Mouse (Mus musculus) midbrain, embryonic 15.5 days (tissue): ENCODE data around the gene Stx6. TPM values are rescaled to one million over a fixed set of nuclear protein-coding genes. Genes with fewer than 3 reads are reported as not detected.

Experiments
- ATAC-seq: fragments of 200-750 bp; cut with Nextera tagmentation; replicated peaks from 2 replicates; pipeline ENCODE4 v1.8.0; 2017; ENCODE audit warnings: moderate TSS enrichment
- H3K27ac ChIP-seq: fragments of 300-500 bp; sonication (generic); 2 replicates; pipeline ENCODE4 v1.5.1; 2015; ENCODE audit warnings: mild to moderate bottlenecking, inconsistent platforms
- H3K27me3 ChIP-seq: fragments of 300-500 bp; sonication (generic); replicated peaks from 2 replicates; pipeline ENCODE4 v1.6.1; 2015; ENCODE audit warnings: inconsistent platforms
- H3K36me3 ChIP-seq: fragments of 300-500 bp; sonication (generic); replicated peaks from 2 replicates; pipeline ENCODE4 v1.6.1; 2015; ENCODE audit warnings: inconsistent platforms
- H3K4me1 ChIP-seq: fragments of 300-500 bp; sonication (generic); 2 replicates; pipeline ENCODE4 v1.6.1; 2015; ENCODE audit warnings: inconsistent platforms
- H3K4me2 ChIP-seq: fragments of 300-500 bp; sonication (generic); 2 replicates; pipeline ENCODE4 v1.6.1; 2015; ENCODE audit warnings: inconsistent platforms, mild to moderate bottlenecking, moderate library complexity
- H3K4me3 ChIP-seq: fragments of 300-500 bp; sonication (generic); 2 replicates; pipeline ENCODE4 v1.5.1; 2015; ENCODE audit warnings: mild to moderate bottlenecking, inconsistent platforms
- H3K9ac ChIP-seq: fragments of 300-500 bp; sonication (generic); 2 replicates; pipeline ENCODE4 v1.6.1; 2015; ENCODE audit warnings: mild to moderate bottlenecking, inconsistent platforms
- H3K9me3 ChIP-seq: fragments of 300-500 bp; sonication (generic); 2 replicates; pipeline ENCODE4 v1.6.1; 2016; ENCODE audit warnings: inconsistent platforms
- WGBS: fragments of 180-500 bp; shearing (Covaris S2); methylation state at CpG from one replicate; pipeline ENCODE4 v1.1.7; 2015; ENCODE audit warnings: mixed read lengths; 5-methylcytosine and 5-hydroxymethylcytosine counted together
- polyA plus RNA-seq: library from polyadenylated mRNA; unstranded; fragments of >200 nt; fragmentation: Nextera tagmentation; extraction: Ambion mirVana; gene quantifications from 2 replicates; pipeline ENCODE4 v1.2.1, GENCODE M21; 2015

Stx6 gene
- polyA plus RNA-seq, 1 experiment from 2014 or later: 114 TPM

- Histone ChIP-seq H3K4me2 (no peak overlapping the region), H3K27ac (no peak overlapping the region), H3K27me3 (no peaks in the 10 kb centered on the region), H3K4me1 (no peaks in the 10 kb centered on the region), H3K4me3 (no peak overlapping the region), H3K36me3 (no peaks in the 10 kb centered on the region), H3K9me3 (no peaks in the 10 kb centered on the region), H3K9ac (no peak overlapping the region)
- no peak for ATAC-seq
- WGBS: 76% methylated on average over 8 of the region's 8 CpGs
Observed at GRCm38 (mm10) chr1:155134866-155135265, 23.6 kb upstream of the Stx6 start.

- no peaks in the 10 kb centered on the region for H3K27me3 ChIP-seq
- no peak overlapping the region for H3K4me2 ChIP-seq
- no peaks in the 10 kb centered on the region for H3K36me3 ChIP-seq
- no peaks in the 10 kb centered on the region for H3K9me3 ChIP-seq
- ATAC-seq: no peak
- 91% methylated on average over 7 of the region's 7 CpGs for WGBS
- H3K9ac ChIP-seq: no peak overlapping the region
- H3K27ac ChIP-seq: no peak overlapping the region
- H3K4me3 ChIP-seq: no peak overlapping the region
- H3K4me1 ChIP-seq: no peaks in the 10 kb centered on the region
Observed at GRCm38 (mm10) chr1:155138795-155139194, 19.7 kb upstream of the Stx6 start.

DNA sequence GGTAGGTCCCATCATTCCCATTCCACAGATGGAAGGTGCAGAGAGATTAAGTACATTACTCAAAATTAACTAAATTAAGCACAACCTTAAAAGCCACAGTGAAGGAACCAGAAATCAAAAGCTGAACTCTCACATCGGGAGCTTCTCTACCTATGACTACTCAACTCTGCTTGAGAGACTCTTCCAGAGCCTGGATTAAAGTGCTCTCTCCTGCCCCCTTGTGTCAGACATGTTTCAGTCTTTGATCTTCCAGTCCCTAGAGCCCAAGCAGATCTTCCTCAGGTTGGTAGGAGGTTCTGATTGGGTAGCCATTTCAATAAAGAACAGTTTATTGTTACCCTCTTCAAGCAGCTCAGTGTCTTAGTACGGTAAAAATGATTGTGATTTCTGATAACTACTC is 18.4 kb upstream of the Stx6 start:
- no peak overlapping the region for H3K4me2 ChIP-seq
- no peak overlapping the region for H3K27ac ChIP-seq
- no peaks in the 10 kb centered on the region for H3K27me3 ChIP-seq
- no peak for ATAC-seq
- H3K4me3 ChIP-seq: no peak overlapping the region
- H3K9me3 ChIP-seq: no peaks in the 10 kb centered on the region
- H3K9ac ChIP-seq: no peak overlapping the region
- WGBS: 68% methylated on average over 2 of the region's 2 CpGs
- H3K4me1 ChIP-seq: no peaks in the 10 kb centered on the region
- H3K36me3 ChIP-seq: no peaks in the 10 kb centered on the region

DNA sequence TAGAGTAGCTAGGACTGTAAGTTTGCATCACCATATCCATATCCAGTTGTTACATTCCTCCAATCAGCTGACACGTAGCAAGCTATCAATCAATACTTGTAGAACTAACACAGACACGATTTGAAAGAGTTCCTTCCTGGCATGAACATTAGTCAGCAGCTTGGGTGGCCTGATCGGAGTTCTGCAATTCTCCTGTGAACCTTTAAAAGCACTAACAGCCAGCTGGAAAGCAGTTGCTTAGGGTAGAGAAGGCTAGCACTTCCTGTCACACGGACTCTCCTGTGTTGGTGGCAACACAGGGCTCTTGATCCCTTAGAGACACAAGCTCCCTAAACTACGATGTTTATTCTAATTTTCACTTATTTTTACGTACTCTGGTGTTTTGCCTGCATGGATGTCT is 12.9 kb upstream of the Stx6 start:
- Histone ChIP-seq H3K36me3 (no peaks in the 10 kb centered on the region), H3K27ac (no peak overlapping the region), H3K4me1 (no peaks in the 10 kb centered on the region), H3K27me3 (no peaks in the 10 kb centered on the region), H3K9ac (no peak overlapping the region), H3K9me3 (no peaks in the 10 kb centered on the region), H3K4me2 (no peak overlapping the region), H3K4me3 (no peak overlapping the region)
- ATAC-seq: no peak
- WGBS: 78% methylated on average over 6 of the region's 6 CpGs

GRCm38 (mm10) chr1:155146572-155146980 is 11.9 kb upstream of the Stx6 start, which contains the start of gene Mr1:
Gene Mr1 (minus strand): TSS chr1:155146814.
- H3K4me2 ChIP-seq: peak within 1 kb of the TSS; percentile 8; the same call in 1 of the 2 replicates
- H3K27me3 ChIP-seq: no peaks in the 10 kb centered on the region
- 0 out of 2 replicates have a peak within 1 kb of the TSS, but pooled peaks have one; percentile 9 for H3K4me3 ChIP-seq
- peak; percentile 66; the same call in 1 of the 2 replicates for ATAC-seq
- H3K9me3 ChIP-seq: no peaks in the 10 kb centered on the region
- 57% methylated on average over 8 of the region's 8 CpGs for WGBS
- H3K9ac ChIP-seq: no peak within 1 kb of the TSS
- no peak within 1 kb of the TSS for H3K27ac ChIP-seq
- H3K36me3 ChIP-seq: no peaks in the 10 kb centered on the region
- no peaks in the 10 kb centered on the region for H3K4me1 ChIP-seq

DNA sequence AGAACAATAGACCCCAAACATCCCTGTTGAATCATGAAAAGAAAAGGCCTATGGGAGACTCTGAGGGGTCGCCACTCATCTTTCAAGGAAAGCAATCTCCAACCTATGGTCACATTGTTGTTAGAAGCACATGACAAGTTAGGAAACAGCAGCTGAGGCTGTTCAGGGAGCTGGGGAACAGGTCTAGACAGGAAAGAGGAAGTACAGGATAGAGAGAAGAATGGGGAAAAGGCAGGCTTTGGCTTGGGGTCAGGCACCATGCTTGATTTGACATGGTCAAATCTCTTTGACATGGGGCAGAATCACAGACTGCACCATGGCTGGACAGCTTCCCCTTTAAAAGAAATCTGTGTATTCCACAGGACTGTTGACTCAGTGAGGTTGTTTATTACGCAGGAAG is 11.3 kb upstream of the Stx6 start:
- no peak for ATAC-seq
- no peak overlapping the region for H3K4me3 ChIP-seq
- no peaks in the 10 kb centered on the region for H3K4me1 ChIP-seq
- H3K9me3 ChIP-seq: no peaks in the 10 kb centered on the region
- no peak overlapping the region for H3K9ac ChIP-seq
- H3K36me3 ChIP-seq: no peaks in the 10 kb centered on the region
- WGBS: 78% methylated on average over 2 of the region's 2 CpGs
- H3K27me3 ChIP-seq: no peaks in the 10 kb centered on the region
- no peak overlapping the region for H3K4me2 ChIP-seq
- no peak overlapping the region for H3K27ac ChIP-seq

DNA sequence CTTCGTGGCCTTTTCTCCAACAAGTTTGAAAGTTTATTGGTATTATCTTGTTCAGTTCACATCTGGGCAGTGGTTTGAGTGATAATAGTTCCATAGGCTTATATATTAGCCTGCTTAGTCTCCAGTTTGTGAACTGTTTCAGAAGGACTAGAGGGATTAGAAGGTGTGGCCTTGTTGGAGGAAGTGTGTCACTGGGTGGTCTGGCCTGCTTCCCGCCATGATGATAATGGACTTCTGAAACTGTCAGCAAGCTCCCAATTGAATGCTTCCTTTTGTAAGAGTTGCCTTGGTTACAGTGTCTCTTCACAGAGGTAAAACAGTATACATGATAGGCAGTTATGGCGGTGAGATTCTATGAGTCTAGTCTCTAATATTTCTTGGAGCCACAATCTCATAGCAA is 9.1 kb upstream of the Stx6 start:
- Histone ChIP-seq H3K4me3 (no peak overlapping the region), H3K4me1 (no peaks in the 10 kb centered on the region), H3K36me3 (no peaks in the 10 kb centered on the region), H3K27ac (no peak overlapping the region), H3K27me3 (no peaks in the 10 kb centered on the region), H3K9me3 (no peaks in the 10 kb centered on the region), H3K9ac (no peak overlapping the region), H3K4me2 (no peak overlapping the region)
- WGBS: 83% methylated on average over 3 of the region's 3 CpGs
- no peak for ATAC-seq

DNA sequence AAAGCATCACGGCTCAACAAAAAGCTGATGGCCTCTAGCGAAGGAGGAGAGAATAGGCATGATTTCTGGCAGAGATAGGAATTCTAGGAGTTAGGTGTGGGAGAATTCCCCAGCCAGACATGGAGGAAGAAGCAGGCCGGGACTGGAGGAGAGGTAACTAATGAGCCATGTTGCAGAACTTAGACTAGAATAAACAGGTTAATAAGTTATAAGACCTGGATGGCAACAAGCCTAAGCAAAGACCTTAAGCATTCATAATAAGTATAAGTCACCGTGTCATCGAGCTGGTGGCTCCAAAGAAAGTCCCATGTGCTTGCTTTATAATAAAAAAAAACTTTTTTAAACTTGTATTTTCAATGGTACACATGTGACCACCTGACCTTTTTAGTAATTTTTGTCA is 7.7 kb upstream of the Stx6 start:
- ATAC-seq: no peak
- H3K9ac ChIP-seq: no peak overlapping the region
- 94% methylated on average over 5 of the region's 5 CpGs for WGBS
- no peaks in the 10 kb centered on the region for H3K27me3 ChIP-seq
- no peak overlapping the region for H3K27ac ChIP-seq
- H3K4me2 ChIP-seq: no peak overlapping the region
- H3K4me3 ChIP-seq: no peak overlapping the region
- H3K36me3 ChIP-seq: no peaks in the 10 kb centered on the region
- H3K4me1 ChIP-seq: no peaks in the 10 kb centered on the region
- H3K9me3 ChIP-seq: no peaks in the 10 kb centered on the region

DNA sequence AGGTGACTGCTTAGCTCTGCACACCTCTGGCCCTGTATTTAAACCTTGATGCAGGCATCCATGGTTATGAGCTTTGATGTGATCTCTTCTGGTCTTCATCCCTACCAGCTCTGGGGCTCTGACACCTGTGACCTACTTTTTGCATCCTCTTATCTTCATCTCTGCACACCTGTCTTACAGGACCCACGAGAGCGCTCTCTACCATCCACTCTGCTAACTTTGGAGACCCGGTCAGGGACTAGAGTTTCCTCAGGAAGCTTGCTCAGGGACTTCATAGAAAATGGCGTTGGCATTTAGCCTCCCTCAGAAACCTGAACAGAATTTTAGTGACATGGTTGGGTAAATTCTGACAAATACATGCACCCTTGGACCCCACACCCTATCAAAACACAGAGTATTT is 4.6 kb upstream of the Stx6 start:
- ATAC-seq: no peak

DNA sequence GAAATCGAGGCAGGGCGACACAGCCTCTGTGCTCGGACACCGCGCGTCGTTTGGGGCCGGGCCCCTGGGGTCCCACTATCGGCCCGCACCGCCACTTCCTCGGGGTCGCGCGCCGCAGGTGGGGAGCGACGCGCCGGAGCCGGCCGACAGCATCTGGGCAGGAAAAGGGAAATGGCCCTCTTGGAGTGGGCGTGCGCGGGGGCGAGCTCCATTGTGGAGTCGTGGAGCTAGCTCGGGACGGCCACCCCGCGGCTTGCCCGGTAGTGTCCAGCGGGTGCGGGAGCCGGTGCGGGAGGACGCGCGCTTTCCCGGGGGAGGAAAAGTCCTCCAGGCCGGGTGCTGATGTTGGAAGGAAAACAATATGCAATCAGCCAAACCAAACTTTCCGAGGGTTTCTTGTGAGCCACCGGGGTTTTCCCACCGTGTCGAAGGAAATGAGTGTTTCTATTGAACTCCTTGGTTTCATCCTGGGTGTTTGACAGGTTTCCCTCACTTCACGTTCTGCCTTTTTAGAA is 512 bp downstream of the Stx6 start:
- under 1% methylated on average over 42 of the region's 46 CpGs for WGBS
- no peaks in the 10 kb centered on the region for H3K27me3 ChIP-seq
- no peaks in the 10 kb centered on the region for H3K9me3 ChIP-seq
- ATAC-seq: peak; percentile 76
- peak overlapping the region; percentile 62 for H3K9ac ChIP-seq
- H3K4me1 ChIP-seq: peaks cover 19% of the 10 kb centered on the region
- peak overlapping the region; percentile 57 for H3K4me2 ChIP-seq
- no peaks in the 10 kb centered on the region for H3K36me3 ChIP-seq
- H3K27ac ChIP-seq: peak overlapping the region; percentile 88
- peak overlapping the region; percentile 85 for H3K4me3 ChIP-seq

More for the DNA sequence above, 4.6 kb upstream of the Stx6 start:
- Histone ChIP-seq H3K4me2 (no peak overlapping the region), H3K9me3 (no peaks in the 10 kb centered on the region), H3K9ac (no peak overlapping the region), H3K4me3 (no peak overlapping the region), H3K36me3 (no peaks in the 10 kb centered on the region), H3K4me1 (peaks cover 3% of the 10 kb centered on the region), H3K27ac (no peak overlapping the region), H3K27me3 (no peaks in the 10 kb centered on the region)
- WGBS: 72% methylated on average over 4 of the region's 4 CpGs

DNA sequence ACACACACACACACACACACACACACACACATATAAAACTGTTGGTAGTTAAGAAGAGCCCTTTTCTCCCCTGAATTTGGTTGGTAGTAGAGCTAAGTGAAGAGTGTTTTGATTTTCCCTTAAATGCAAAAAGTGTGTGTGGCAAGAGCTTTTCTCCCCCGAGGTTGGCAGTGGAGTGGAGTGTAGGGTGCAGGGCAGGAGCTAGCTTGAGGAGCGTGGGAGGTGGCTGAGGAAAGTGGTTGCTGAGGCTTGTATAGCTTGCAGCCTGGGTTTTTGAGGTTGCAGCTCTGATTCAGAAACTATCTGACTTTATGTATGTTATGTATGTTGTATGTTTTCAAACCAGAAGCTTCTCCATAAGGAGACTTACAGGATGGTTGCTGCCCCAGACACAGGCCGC is 8.9 kb downstream of the Stx6 start:
- no peaks in the 10 kb centered on the region for H3K9me3 ChIP-seq
- no peak overlapping the region for H3K4me2 ChIP-seq
- ATAC-seq: no peak
- no peaks in the 10 kb centered on the region for H3K36me3 ChIP-seq
- WGBS: 89% methylated on average over 3 of the region's 3 CpGs
- no peak overlapping the region for H3K9ac ChIP-seq
- no peaks in the 10 kb centered on the region for H3K27me3 ChIP-seq
- no peak overlapping the region for H3K27ac ChIP-seq
- no peak overlapping the region for H3K4me3 ChIP-seq
- 0 out of 2 replicates have a peak, but pooled peaks cover 5% of the 10 kb centered on the region for H3K4me1 ChIP-seq

DNA sequence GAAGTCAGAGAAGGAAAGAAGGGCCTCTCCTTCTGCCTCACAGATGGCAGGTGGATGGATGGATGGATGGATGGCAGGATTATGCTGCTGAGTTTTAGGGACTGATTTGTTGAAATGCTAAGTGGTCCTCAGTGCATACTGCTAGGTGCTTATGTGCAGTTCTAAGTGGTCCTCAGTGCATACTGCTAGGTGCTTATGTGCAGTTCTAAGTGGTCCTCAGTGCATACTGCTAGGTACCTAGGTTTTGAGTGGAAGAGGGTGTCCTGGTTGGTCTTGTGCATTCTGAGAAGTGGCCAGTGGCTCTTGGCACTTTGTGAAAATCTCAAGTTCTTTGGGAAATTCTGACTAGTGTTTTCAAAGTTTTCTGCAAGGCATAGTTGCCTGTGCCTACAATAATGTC is 11.4 kb downstream of the Stx6 start:
- H3K4me1 ChIP-seq: no peaks in the 10 kb centered on the region
- no peaks in the 10 kb centered on the region for H3K27me3 ChIP-seq
- H3K9ac ChIP-seq: no peak overlapping the region
- H3K36me3 ChIP-seq: no peaks in the 10 kb centered on the region
- H3K9me3 ChIP-seq: no peaks in the 10 kb centered on the region
- H3K4me2 ChIP-seq: no peak overlapping the region
- no peak overlapping the region for H3K4me3 ChIP-seq
- no peak overlapping the region for H3K27ac ChIP-seq
- no peak for ATAC-seq

GRCm38 (mm10) chr1:155172895-155173643 is 14.6 kb downstream of the Stx6 start:
- H3K4me3 ChIP-seq: no peak overlapping the region
- H3K27ac ChIP-seq: no peak overlapping the region
- H3K4me2 ChIP-seq: no peak overlapping the region
- H3K36me3 ChIP-seq: peaks cover 8% of the 10 kb centered on the region; the same call in 1 of the 2 replicates
- H3K4me1 ChIP-seq: no peaks in the 10 kb centered on the region
- 93% methylated on average over 3 of the region's 3 CpGs for WGBS
- no peak for ATAC-seq
- H3K9ac ChIP-seq: no peak overlapping the region
- no peaks in the 10 kb centered on the region for H3K27me3 ChIP-seq
- H3K9me3 ChIP-seq: no peaks in the 10 kb centered on the region
